Mouse (Mus musculus) heart, embryonic 14.5 days (tissue): ENCODE measurements around the gene Ranbp10. TPM values are rescaled to one million over a fixed set of nuclear protein-coding genes. Genes with fewer than 3 reads are reported as not detected.

Experiments
- ATAC-seq: fragments of 200-750 bp; cut with Nextera tagmentation; 2 replicates; pipeline ENCODE4 v1.8.0; 2017; ENCODE audit warnings: low read depth, moderate TSS enrichment; ENCODE audit not compliant: insufficient number of reproducible peaks, insufficient read depth, low FRiP score
- H3K27ac ChIP-seq, 2 experiments: fragments of 200-500 bp in 1 of 2; fragments of 300-500 bp in 1 of 2; sonication (generic) in 1 of 2; replicated peaks in 1 of 2; 2 replicates each; pipeline ENCODE4 v1.5.1; 2012 to 2014; ENCODE audit warnings: low read depth in 2 of 2, low read length in 2 of 2, control low read depth in 1 of 2, mild to moderate bottlenecking in 1 of 2, mixed read lengths in 1 of 2; ENCODE audit not compliant: control insufficient read depth in 1 of 2, insufficient read depth in 1 of 2
- H3K27me3 ChIP-seq: fragments of 300-500 bp; sonication (generic); 2 replicates; pipeline ENCODE4 v1.6.1; 2014; ENCODE audit warnings: mild to moderate bottlenecking, low read length, control low read depth; ENCODE audit not compliant: control insufficient read depth, insufficient read depth
- H3K36me3 ChIP-seq: fragments of 300-500 bp; sonication (generic); 2 replicates; pipeline ENCODE4 v1.6.1; 2014; ENCODE audit warnings: mild to moderate bottlenecking, control low read depth, low read length, mixed read lengths; ENCODE audit not compliant: control insufficient read depth, insufficient read depth
- H3K4me1 ChIP-seq, 2 experiments: fragments of 200-500 bp in 1 of 2; fragments of 300-500 bp in 1 of 2; sonication (generic) in 1 of 2; 2 replicates each; pipeline ENCODE4 v1.6.1; 2012 to 2014; ENCODE audit warnings: low read length in 2 of 2, control low read depth in 1 of 2, mixed read lengths in 1 of 2; ENCODE audit not compliant: control insufficient read depth in 2 of 2, insufficient read depth in 2 of 2
- H3K4me2 ChIP-seq: fragments of 300-500 bp; sonication (generic); 2 replicates; pipeline ENCODE4 v1.6.1; 2014; ENCODE audit warnings: mild to moderate bottlenecking, low read length
- H3K4me3 ChIP-seq, 2 experiments: fragments of 200-500 bp in 1 of 2; fragments of 300-500 bp in 1 of 2; sonication (generic) in 1 of 2; 2 replicates each; pipeline ENCODE4 v1.5.1; 2012 to 2014; ENCODE audit warnings: low read length in 2 of 2, mild to moderate bottlenecking in 2 of 2, control low read depth in 1 of 2, low read depth in 1 of 2, moderate library complexity in 1 of 2; ENCODE audit not compliant: control insufficient read depth in 1 of 2, insufficient read depth in 1 of 2
- H3K9ac ChIP-seq: fragments of 300-500 bp; sonication (generic); 2 replicates; pipeline ENCODE4 v1.6.1; 2014; ENCODE audit warnings: mild to moderate bottlenecking, low read length
- H3K9me3 ChIP-seq: fragments of 300-500 bp; sonication (generic); 2 replicates; pipeline ENCODE4 v1.6.1; 2016; ENCODE audit warnings: low read length, control low read depth; ENCODE audit not compliant: control insufficient read depth
- WGBS: fragments of 180-500 bp; shearing (Covaris S2); extraction: QIAGEN DNeasy Blood & Tissue Kit; methylation state at CpG from one replicate; pipeline ENCODE4 v1.1.7; 2014; 5-methylcytosine and 5-hydroxymethylcytosine counted together
- polyA plus RNA-seq: library from polyadenylated mRNA; unstranded; fragments of >200 nt; fragmentation: Nextera tagmentation; extraction: Ambion mirVana; gene quantifications from 2 replicates; pipeline ENCODE4 v1.2.1, GENCODE M21; 2014

Gene Ranbp10
- polyA plus RNA-seq, 1 experiment from 2014 or later = 11.5 TPM

- WGBS = 8% methylated on average over 4 of the region's 4 CpGs
- Histone ChIP-seq H3K4me3 (peak overlapping the region; percentile 89 to 97), H3K4me2 (peak overlapping the region; percentile 92), H3K27me3 (no peaks in the 10 kb centered on the region), H3K9ac (peak overlapping the region; percentile 98), H3K4me1 (peaks cover 0 to 9% of the 10 kb centered on the region in 2 experiments; a peak in 2 of 4 replicates), H3K9me3 (no peaks in the 10 kb centered on the region), H3K36me3 (peaks cover 36% of the 10 kb centered on the region), H3K27ac (peak overlapping the region; percentile 43 to 79; a peak in 3 of 4 replicates)
- ATAC-seq = no peak
Observed at GRCm38 (mm10) chr8:105826379-105826778, 771 bp downstream of the Ranbp10 start.

GRCm38 (mm10) chr8:105825506-105825905, 1.6 kb downstream of the Ranbp10 start:
- H3K36me3 ChIP-seq = peaks cover 43% of the 10 kb centered on the region
- no peaks in the 10 kb centered on the region for H3K27me3 ChIP-seq
- peaks cover 2 to 10% of the 10 kb centered on the region in 2 experiments; a peak in 3 of 4 replicates for H3K4me1 ChIP-seq
- 82% methylated on average over 4 of the region's 4 CpGs for WGBS
- peak overlapping the region in 1 of 2 experiments; percentile 97; a peak in 1 of 4 replicates for H3K4me3 ChIP-seq
- H3K9ac ChIP-seq = peak overlapping the region; percentile 98; the same call in 1 of the 2 replicates
- no peak for ATAC-seq
- H3K27ac ChIP-seq = no peak overlapping the region
- H3K4me2 ChIP-seq = peak overlapping the region; percentile 92
- H3K9me3 ChIP-seq = no peaks in the 10 kb centered on the region

- Histone ChIP-seq H3K4me1 (peaks cover 2 to 6% of the 10 kb centered on the region in 2 experiments; a peak in 3 of 4 replicates), H3K4me3 (no peak overlapping the region), H3K27ac (no peak overlapping the region), H3K27me3 (no peaks in the 10 kb centered on the region), H3K4me2 (no peak overlapping the region), H3K9me3 (no peaks in the 10 kb centered on the region), H3K9ac (no peak overlapping the region), H3K36me3 (peaks cover 59% of the 10 kb centered on the region)
- ATAC-seq = peak; percentile 58
- WGBS = 78% methylated on average over 1 of the region's 1 CpGs
Observed at GRCm38 (mm10) chr8:105820925-105821324, 6.2 kb downstream of the Ranbp10 start.

- WGBS = 78% methylated on average over 3 of the region's 3 CpGs
- no peaks in the 10 kb centered on the region for H3K27me3 ChIP-seq
- peaks cover 2% of the 10 kb centered on the region in 2 experiments; a peak in 1 of 4 replicates for H3K4me1 ChIP-seq
- no peak overlapping the region; the same call in 1 of the 2 replicates for H3K4me2 ChIP-seq
- no peak overlapping the region for H3K27ac ChIP-seq
- H3K36me3 ChIP-seq = peaks cover 48% of the 10 kb centered on the region
- H3K9ac ChIP-seq = no peak overlapping the region
- no peak overlapping the region for H3K4me3 ChIP-seq
- ATAC-seq = no peak
- H3K9me3 ChIP-seq = no peaks in the 10 kb centered on the region
Observed at GRCm38 (mm10) chr8:105819659-105820058, 7.5 kb downstream of the Ranbp10 start.

- 94% methylated on average over 6 of the region's 6 CpGs for WGBS
- H3K9ac ChIP-seq = no peak overlapping the region
- no peaks in the 10 kb centered on the region for H3K9me3 ChIP-seq
- H3K27ac ChIP-seq = no peak overlapping the region
- no peak overlapping the region for H3K4me3 ChIP-seq
- ATAC-seq = no peak
- H3K36me3 ChIP-seq = peaks cover 14% of the 10 kb centered on the region
- H3K4me1 ChIP-seq = peaks cover 2 to 16% of the 10 kb centered on the region in 2 experiments
- H3K4me2 ChIP-seq = no peak overlapping the region
- H3K27me3 ChIP-seq = no peaks in the 10 kb centered on the region
Observed at GRCm38 (mm10) chr8:105813241-105813640, 13.9 kb downstream of the Ranbp10 start.

GRCm38 (mm10) chr8:105812511-105812910, 14.6 kb downstream of the Ranbp10 start:
- H3K4me1 ChIP-seq = peaks cover 2 to 22% of the 10 kb centered on the region in 2 experiments
- WGBS = 85% methylated on average over 5 of the region's 5 CpGs
- H3K27ac ChIP-seq = no peak overlapping the region
- H3K9ac ChIP-seq = no peak overlapping the region
- peaks cover 14% of the 10 kb centered on the region for H3K36me3 ChIP-seq
- H3K4me3 ChIP-seq = no peak overlapping the region
- H3K4me2 ChIP-seq = no peak overlapping the region
- H3K27me3 ChIP-seq = no peaks in the 10 kb centered on the region
- no peaks in the 10 kb centered on the region for H3K9me3 ChIP-seq
- ATAC-seq = no peak

- Histone ChIP-seq H3K27me3 (no peaks in the 10 kb centered on the region), H3K36me3 (peaks cover 14% of the 10 kb centered on the region), H3K4me2 (no peak overlapping the region; the same call in 1 of the 2 replicates), H3K27ac (no peak overlapping the region; a peak in 1 of 4 replicates), H3K9me3 (no peaks in the 10 kb centered on the region), H3K4me3 (no peak overlapping the region), H3K4me1 (peaks cover 2 to 22% of the 10 kb centered on the region in 2 experiments), H3K9ac (no peak overlapping the region)
- 60% methylated on average over 3 of the region's 3 CpGs for WGBS
- no peak for ATAC-seq
Observed at GRCm38 (mm10) chr8:105811543-105811942, 15.6 kb downstream of the Ranbp10 start.

GRCm38 (mm10) chr8:105811061-105811460, 16.1 kb downstream of the Ranbp10 start:
- no peaks in the 10 kb centered on the region for H3K9me3 ChIP-seq
- no peak for ATAC-seq
- H3K36me3 ChIP-seq = peaks cover 14% of the 10 kb centered on the region
- H3K27ac ChIP-seq = no peak overlapping the region; a peak in 1 of 4 replicates
- 68% methylated on average over 10 of the region's 10 CpGs for WGBS
- H3K27me3 ChIP-seq = no peaks in the 10 kb centered on the region
- H3K4me1 ChIP-seq = peaks cover 2 to 22% of the 10 kb centered on the region in 2 experiments
- no peak overlapping the region for H3K4me2 ChIP-seq
- no peak overlapping the region for H3K4me3 ChIP-seq
- H3K9ac ChIP-seq = no peak overlapping the region
